Mouse (Mus musculus) forebrain, embryonic 14.5 days (tissue): ENCODE results near the gene Wfdc11. TPM values are rescaled to one million over a fixed set of nuclear protein-coding genes. Genes with fewer than 3 reads are reported as not detected.
"Not testable (repeated sequence)": the region's sequence is repeated elsewhere in the genome, so short reads cannot be mapped to it uniquely, and the experiment has no call there.

ENCODE experiments used
- ATAC-seq: fragments of 200-750 bp; cut with Nextera tagmentation; 2 replicates; pipeline ENCODE4 v1.8.0; 2017; ENCODE audit warnings: mild to moderate bottlenecking, moderate library complexity
- DNase-seq: peaks from one replicate; pipeline ENCODE4 v3.0.0-alpha.2; 2015; ENCODE audit warnings: low spot score
- H3K27ac ChIP-seq: fragments of 300-500 bp; sonication (generic); 2 replicates; pipeline ENCODE4 v1.5.1; 2014; ENCODE audit warnings: low read depth, mild to moderate bottlenecking, control low read depth, low read length, moderate library complexity
- H3K27me3 ChIP-seq: fragments of 300-500 bp; sonication (generic); replicated peaks from 2 replicates; pipeline ENCODE4 v1.6.1; 2014; ENCODE audit warnings: low read length, control low read depth, mixed read lengths; ENCODE audit not compliant: control insufficient read depth, insufficient read depth
- H3K36me3 ChIP-seq: fragments of 300-500 bp; sonication (generic); 2 replicates; pipeline ENCODE4 v1.6.1; 2014; ENCODE audit warnings: low read length, control low read depth; ENCODE audit not compliant: control insufficient read depth, insufficient read depth
- H3K4me1 ChIP-seq: fragments of 300-500 bp; sonication (generic); 2 replicates; pipeline ENCODE4 v1.6.1; 2014; ENCODE audit warnings: antibody characterized with exemption, low read length, control low read depth; ENCODE audit not compliant: control insufficient read depth, insufficient read depth
- H3K4me2 ChIP-seq: fragments of 300-500 bp; sonication (generic); 2 replicates; pipeline ENCODE4 v1.6.1; 2014; ENCODE audit warnings: mild to moderate bottlenecking, control low read depth, low read length
- H3K4me3 ChIP-seq: fragments of 300-500 bp; sonication (generic); 2 replicates; pipeline ENCODE4 v1.5.1; 2014; ENCODE audit warnings: low read depth, low read length, control low read depth
- H3K9ac ChIP-seq: fragments of 300-500 bp; sonication (generic); 2 replicates; pipeline ENCODE4 v1.6.1; 2014; ENCODE audit warnings: mild to moderate bottlenecking, low read length, control low read depth, moderate library complexity
- H3K9me3 ChIP-seq: fragments of 300-500 bp; sonication (generic); replicated peaks from 2 replicates; pipeline ENCODE4 v1.6.1; 2016; ENCODE audit warnings: low read length, control low read depth, mixed read lengths; ENCODE audit not compliant: control insufficient read depth
- WGBS: fragments of 180-500 bp; shearing (Covaris S2); extraction: QIAGEN DNeasy Blood & Tissue Kit; methylation state at CpG from one replicate; pipeline ENCODE4 v1.1.7; 2014; 5-methylcytosine and 5-hydroxymethylcytosine counted together
- polyA plus RNA-seq: library from polyadenylated mRNA; unstranded; fragments of >200 nt; fragmentation: Nextera tagmentation; extraction: Ambion mirVana; gene quantifications from 2 replicates; pipeline ENCODE4 v1.2.1, GENCODE M21; 2014

Wfdc11 gene
- polyA plus RNA-seq, 1 experiment from 2014 or later: not detected

- H3K4me1 ChIP-seq, H3K4me2 ChIP-seq, ATAC-seq, H3K9me3 ChIP-seq, H3K27me3 ChIP-seq, H3K9ac ChIP-seq, H3K27ac ChIP-seq, DNase-seq, H3K4me3 ChIP-seq, H3K36me3 ChIP-seq: not testable (repeated sequence)
- 49% methylated on average over 8 of the region's 8 CpGs for WGBS
Measured at GRCm38 (mm10) chr2:164613471-164613870, 60.4 kb downstream of the Wfdc11 start, which contains the start of the genes Wfdc6b and Wfdc8. TSS of gene Wfdc6b (plus strand) at chr2:164613522. TSS of gene Wfdc8 (minus strand) at chr2:164613626.

Other genes with a start within 250 kb of the Wfdc11 start
- gene Sdc4, start 230.2 kb downstream of the Wfdc11 start, polyA plus RNA-seq: 3.9 and 4.2 TPM in 2 replicates
- 76.3 and 86.6 TPM in 2 replicates for gene Sys1, start 217.1 kb downstream of the Wfdc11 start, polyA plus RNA-seq
- gene Gm20458, start 213.1 kb downstream of the Wfdc11 start, polyA plus RNA-seq: 6.2 and 8.9 TPM in 2 replicates
- gene Trp53tg5, start 200.4 kb downstream of the Wfdc11 start, polyA plus RNA-seq: not detected in 2 replicates
- 3.5 and 4.9 TPM in 2 replicates for gene Dbndd2, start 188.0 kb downstream of the Wfdc11 start, polyA plus RNA-seq
- 66.8 and 72.2 TPM in 2 replicates for gene Pigt, start 176.6 kb downstream of the Wfdc11 start, polyA plus RNA-seq
- 5.2 and 5.8 TPM in 2 replicates for gene Wfdc2, start 111.7 kb downstream of the Wfdc11 start, polyA plus RNA-seq
- gene Spint3, start 100.6 kb downstream of the Wfdc11 start, polyA plus RNA-seq: not detected in 2 replicates
- gene Wfdc6a, start 88.6 kb downstream of the Wfdc11 start, polyA plus RNA-seq: not detected in 2 replicates
- not detected in 2 replicates for gene Eppin, start 80.5 kb downstream of the Wfdc11 start, polyA plus RNA-seq
- not detected in 2 replicates for gene Wfdc6b, start 60.6 kb downstream of the Wfdc11 start, polyA plus RNA-seq
- gene Wfdc8, start 60.5 kb downstream of the Wfdc11 start, polyA plus RNA-seq: not detected in 2 replicates
- not detected in 2 replicates for gene Wfdc16, start 35.3 kb downstream of the Wfdc11 start, polyA plus RNA-seq
- not detected in 2 replicates for gene Wfdc10, start 18.0 kb downstream of the Wfdc11 start, polyA plus RNA-seq
- not detected in 2 replicates for gene Wfdc9, start 17.5 kb downstream of the Wfdc11 start, polyA plus RNA-seq
- not detected in 2 replicates for gene Wfdc13, start 11.0 kb upstream of the Wfdc11 start, polyA plus RNA-seq
- gene Spint4, start 24.4 kb upstream of the Wfdc11 start, polyA plus RNA-seq: not detected in 2 replicates
- gene Spint5, start 41.2 kb upstream of the Wfdc11 start, polyA plus RNA-seq: not detected in 2 replicates
- gene Wfdc3, start 71.8 kb upstream of the Wfdc11 start, polyA plus RNA-seq: 0.35 and 0.77 TPM in 2 replicates
- 62.2 and 64.9 TPM in 2 replicates for gene Dnttip1, start 71.9 kb upstream of the Wfdc11 start, polyA plus RNA-seq
- gene Ube2c, start 95.8 kb upstream of the Wfdc11 start, polyA plus RNA-seq: 162 and 198 TPM in 2 replicates
- not detected in 2 replicates for gene Tnnc2, start 105.9 kb upstream of the Wfdc11 start, polyA plus RNA-seq
- 20.4 and 22.8 TPM in 2 replicates for gene Snx21, start 111.7 kb upstream of the Wfdc11 start, polyA plus RNA-seq
- gene Acot8, start 130.8 kb upstream of the Wfdc11 start, polyA plus RNA-seq: 12.0 and 14.3 TPM in 2 replicates
- 13.0 and 15.0 TPM in 2 replicates for gene Zswim3, start 131.0 kb upstream of the Wfdc11 start, polyA plus RNA-seq
- 19.5 and 23.5 TPM in 2 replicates for gene Zswim1, start 148.6 kb upstream of the Wfdc11 start, polyA plus RNA-seq
- gene Spata25, start 154.4 kb upstream of the Wfdc11 start, polyA plus RNA-seq: 0.30 TPM in 1 of 2 replicates, not detected in the other
- gene Ctsa, start 158.8 kb upstream of the Wfdc11 start, polyA plus RNA-seq: 79.5 and 84.4 TPM in 2 replicates
- gene Neurl2, start 159.4 kb upstream of the Wfdc11 start, polyA plus RNA-seq: 3.9 and 5.8 TPM in 2 replicates
- 58.4 and 80.3 TPM in 2 replicates for gene Pltp, start 183.6 kb upstream of the Wfdc11 start, polyA plus RNA-seq
- gene Pcif1, start 205.2 kb upstream of the Wfdc11 start, polyA plus RNA-seq: 83.9 and 85.1 TPM in 2 replicates
- gene Zfp335, start 237.7 kb upstream of the Wfdc11 start, polyA plus RNA-seq: 8.9 and 13.4 TPM in 2 replicates